Mouse (Mus musculus) NIH3T3 (cell line): ENCODE measurements around the gene Nit1.

Experiments
- DNase-seq: peaks from one replicate; pipeline ENCODE4 v3.0.0-alpha.2; 2012; ENCODE audit warnings: low read depth

Nit1 gene

GRCm38 (mm10) chr1:171345225-171346094, at the start of gene Nit1, which contains the start of gene Pfdn2:
Gene Nit1 (minus strand): TSS chr1:171345646.
Gene Pfdn2 (plus strand): TSS chr1:171345670.
- DNase-seq, result peak; percentile 93

GRCm38 (mm10) chr1:171390101-171390500, 44.7 kb upstream of the Nit1 start:
- no peak for DNase-seq

GRCm38 (mm10) chr1:171388376-171389102, 43.1 kb upstream of the Nit1 start, which contains the start of gene Arhgap30:
Gene Arhgap30 (plus strand): TSS chr1:171388954.
- no peak for DNase-seq

DNA sequence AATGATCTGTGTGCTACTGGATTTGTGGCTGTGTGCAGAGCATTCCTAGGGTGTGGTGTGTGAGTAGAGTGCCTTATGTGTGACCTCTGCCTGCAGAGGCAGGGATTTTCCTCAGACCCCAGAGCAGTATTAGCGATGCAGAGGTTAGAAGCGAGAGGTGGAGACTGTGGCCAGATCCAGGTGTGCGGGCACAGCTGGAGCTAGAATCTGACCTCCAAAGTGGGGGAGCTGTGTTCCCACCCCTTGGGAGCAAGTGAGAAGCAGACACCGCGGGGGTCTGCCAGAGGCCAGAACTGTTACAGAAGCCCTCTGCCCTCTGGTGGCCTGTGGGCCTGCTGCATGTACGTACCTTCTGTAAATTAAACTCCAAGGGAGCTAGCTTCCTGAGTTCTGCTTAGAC, 41.7 kb upstream of the Nit1 start:
- peak; percentile 51 for DNase-seq

DNA sequence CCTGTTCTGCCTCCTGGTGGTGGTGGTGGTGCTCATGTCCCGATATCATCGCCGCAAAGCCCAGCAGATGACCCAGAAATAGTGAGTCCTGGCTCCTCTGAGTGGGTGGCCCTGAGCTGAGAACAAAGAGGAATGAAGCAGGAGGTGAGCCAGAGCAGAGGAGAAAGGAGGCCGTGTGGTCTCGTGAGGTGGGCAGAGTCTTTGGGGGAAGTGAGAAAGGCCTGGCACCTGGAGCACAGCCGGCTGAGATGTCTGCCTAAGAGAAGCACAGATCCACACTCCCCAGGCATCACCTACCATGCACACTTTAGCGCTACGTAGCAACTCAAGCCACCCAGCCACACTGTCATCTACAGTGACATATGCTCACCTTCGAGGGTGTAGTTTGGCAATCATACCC, 39.7 kb upstream of the Nit1 start:
- DNase-seq, result no peak

GRCm38 (mm10) chr1:171384361-171384760, 38.9 kb upstream of the Nit1 start:
- DNase-seq, result no peak

DNA sequence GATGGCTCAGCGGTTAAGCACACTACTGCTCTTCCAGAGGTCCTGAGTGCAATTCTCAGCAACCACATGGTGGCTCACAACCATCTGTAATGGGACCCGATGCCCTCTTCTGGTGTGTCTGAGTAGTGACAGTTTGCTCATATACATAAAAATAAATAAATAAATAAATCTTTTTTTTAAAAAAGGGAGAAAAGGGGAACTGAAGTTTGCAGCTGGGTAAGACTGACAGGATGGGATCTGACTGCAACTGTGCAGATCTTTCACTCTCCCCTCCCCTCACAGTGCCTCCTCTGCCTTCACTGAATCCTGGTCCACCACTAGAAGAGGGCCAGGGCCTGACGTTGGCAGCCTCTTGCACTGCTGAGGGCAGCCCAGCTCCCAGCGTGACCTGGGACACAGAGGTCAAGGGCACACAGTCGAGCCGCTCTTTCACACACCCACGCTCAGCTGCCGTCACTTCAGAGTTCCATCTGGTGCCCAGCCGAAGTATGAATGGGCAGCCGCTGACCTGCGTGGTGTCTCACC, 36.7 kb upstream of the Nit1 start:
- DNase-seq, result no peak

DNA sequence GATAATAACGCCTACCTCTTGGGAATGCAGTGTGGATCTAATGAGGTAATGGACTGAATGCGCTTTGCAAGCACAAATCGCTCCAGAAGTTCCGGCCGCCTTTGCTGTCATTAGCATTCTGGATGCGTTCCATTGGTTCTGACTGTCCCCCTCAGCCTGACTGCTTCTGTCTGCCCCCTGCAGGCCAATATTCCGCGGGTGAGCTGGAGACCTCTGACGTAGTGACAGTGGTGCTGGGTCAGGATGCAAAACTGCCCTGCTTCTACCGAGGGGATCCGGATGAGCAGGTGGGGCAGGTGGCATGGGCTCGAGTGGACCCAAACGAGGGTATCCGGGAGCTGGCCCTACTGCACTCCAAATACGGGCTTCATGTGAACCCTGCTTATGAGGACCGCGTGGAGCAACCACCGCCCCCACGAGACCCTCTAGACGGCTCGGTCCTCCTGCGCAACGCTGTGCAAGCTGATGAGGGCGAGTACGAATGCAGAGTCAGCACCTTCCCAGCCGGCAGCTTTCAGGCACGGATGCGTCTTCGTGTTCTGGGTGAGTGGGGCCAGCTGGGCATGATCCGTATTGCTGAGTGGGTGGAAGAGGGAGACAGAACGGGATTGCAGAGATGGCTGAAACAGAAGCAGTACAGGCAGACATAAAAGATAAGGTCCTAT, 34.6 kb upstream of the Nit1 start:
- no peak for DNase-seq

- no peak for DNase-seq
These were observed 32.9 kb upstream of the Nit1 start for GRCm38 (mm10) chr1:171378298-171378697.

- DNase-seq, result peak; percentile 73
These were observed 30.2 kb upstream of the Nit1 start for GRCm38 (mm10) chr1:171375646-171376097.

DNA sequence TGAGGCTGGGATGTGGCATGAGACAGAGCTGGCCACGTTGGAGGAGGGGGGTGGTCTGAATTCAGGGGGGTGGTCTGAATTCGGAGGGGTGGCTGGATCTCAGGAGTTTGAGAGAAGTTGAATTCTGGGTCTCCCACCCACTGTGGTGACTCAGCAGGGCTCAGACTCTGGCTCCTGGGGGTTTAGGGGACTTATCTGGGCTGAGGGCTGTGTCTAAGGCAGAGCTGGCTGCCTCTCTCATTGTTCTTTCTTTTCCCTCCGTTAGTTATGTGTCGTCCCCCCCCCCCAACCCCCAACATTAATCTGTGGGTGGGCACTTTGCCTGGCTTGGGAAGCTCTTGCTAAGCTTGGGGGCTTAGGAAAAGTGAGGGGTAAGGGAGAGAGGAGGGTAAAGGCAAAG, 28.5 kb upstream of the Nit1 start:
- no peak for DNase-seq

GRCm38 (mm10) chr1:171372880-171373279, 27.4 kb upstream of the Nit1 start:
- no peak for DNase-seq

DNA sequence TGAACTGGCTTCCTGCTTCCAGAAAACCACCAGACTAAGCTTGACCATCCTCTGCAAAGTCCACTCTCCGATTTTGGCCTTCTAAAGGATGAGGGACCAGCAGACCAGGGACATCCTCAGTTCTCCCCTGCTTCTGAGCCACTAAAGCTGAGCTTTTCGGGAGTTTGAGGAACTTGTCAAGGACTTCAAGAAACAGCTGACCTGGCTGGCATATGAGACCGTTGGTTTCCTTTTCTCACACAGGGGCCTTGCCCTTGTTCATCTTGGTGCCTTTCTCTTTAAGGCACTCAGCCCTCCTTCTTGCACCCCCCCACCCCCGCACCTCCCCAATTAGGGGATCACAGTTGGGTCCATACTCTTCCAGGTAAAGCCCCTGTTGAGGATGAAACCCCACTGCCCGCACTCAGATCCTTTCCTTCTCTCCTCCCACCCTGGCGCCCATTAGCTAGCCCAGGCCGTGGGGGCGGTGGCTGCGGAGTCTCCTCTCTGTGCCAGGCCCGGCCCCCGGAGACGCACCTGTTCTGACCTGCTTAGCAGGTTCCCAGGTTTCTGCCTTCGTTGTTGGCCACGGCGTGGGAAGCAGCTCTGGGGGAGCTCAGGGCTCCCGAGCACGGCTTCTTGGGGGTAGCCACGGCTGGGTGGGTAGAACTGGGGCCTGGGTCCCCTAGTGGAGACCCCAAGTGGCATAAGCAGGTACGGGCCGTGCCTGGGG, 24.6 kb upstream of the Nit1 start, which contains the start of gene Nectin4:
Gene Nectin4, plus strand, starts transcription at position 255 of the 712 bp plus-strand sequence.
- no peak for DNase-seq

GRCm38 (mm10) chr1:171365934-171366333, 20.5 kb upstream of the Nit1 start:
- no peak for DNase-seq

GRCm38 (mm10) chr1:171361106-171362103, 16.0 kb upstream of the Nit1 start:
- DNase-seq, result peak; percentile 89

DNA sequence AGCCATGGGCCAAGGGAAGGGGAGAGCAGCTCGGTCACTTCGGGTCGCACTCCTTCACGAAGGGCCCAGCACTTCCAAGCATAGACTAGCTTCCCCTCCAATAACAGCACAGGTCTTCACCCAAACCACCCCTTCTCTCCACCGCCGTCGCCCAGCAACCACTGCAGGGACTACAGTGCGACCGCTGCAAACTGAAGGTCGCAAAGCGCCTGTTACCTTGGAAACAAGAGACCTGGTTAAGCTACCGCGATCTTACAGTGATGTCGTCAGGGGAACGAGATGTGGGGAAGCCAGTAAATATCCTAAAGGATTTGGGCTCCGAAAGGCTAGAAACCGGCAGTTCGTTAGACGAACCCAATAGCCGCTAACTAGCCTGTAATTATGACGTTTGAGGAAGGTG, 15.2 kb upstream of the Nit1 start, which contains the start of gene Klhdc9:
Gene Klhdc9, minus strand, starts transcription at position 143 of the 400 bp plus-strand sequence.
- no peak for DNase-seq

GRCm38 (mm10) chr1:171360253-171360652, 14.8 kb upstream of the Nit1 start:
- no peak for DNase-seq

DNA sequence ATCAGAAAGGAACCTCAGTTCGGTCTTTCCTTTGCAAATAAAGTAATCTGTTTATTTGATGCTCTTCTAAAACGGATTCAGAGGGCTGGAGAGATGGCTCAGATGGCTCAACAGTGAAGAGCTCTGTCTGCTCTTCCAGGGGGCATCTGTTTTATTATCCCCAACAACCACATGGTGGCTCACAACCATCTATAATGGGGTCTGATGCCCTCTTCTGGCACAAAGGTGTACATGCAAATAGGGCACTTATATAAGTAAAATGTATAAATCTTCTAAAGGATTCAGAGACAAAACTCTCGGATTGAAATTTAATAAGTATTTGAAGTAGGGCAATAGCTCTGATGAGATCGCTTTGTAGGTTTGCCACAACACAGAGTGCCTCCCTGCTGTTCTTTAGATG, 13.0 kb upstream of the Nit1 start:
- DNase-seq, result peak; percentile 70

GRCm38 (mm10) chr1:171356814-171357213, 11.4 kb upstream of the Nit1 start:
- DNase-seq, result no peak

DNA sequence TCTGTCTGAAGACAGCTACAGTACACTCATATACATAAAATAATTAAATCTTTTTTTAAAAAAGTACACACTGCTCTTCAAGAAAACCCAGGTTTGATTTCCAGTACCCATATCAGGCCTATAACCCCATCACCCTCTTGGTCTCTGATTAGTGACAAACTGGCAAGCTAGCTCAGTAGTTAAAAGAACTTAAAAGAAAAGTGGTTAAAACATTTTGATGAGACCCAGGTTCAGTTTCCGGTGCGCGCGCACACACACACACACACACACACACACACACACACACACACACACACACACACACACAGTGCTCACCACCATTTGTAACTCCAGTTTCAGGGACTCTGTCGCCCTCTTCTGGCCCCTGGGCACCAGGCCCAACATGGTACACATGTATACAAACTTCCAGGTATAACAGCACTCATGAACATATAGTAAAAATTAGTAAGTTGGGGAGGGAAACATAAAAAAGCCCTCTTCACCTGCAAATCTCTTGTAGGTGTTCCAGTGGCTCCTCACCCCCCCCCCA, 10.4 kb upstream of the Nit1 start:
- DNase-seq, result peak; percentile 66
